ENCODE assay signal across 8 mouse cellular contexts in the genomic region with DNA sequence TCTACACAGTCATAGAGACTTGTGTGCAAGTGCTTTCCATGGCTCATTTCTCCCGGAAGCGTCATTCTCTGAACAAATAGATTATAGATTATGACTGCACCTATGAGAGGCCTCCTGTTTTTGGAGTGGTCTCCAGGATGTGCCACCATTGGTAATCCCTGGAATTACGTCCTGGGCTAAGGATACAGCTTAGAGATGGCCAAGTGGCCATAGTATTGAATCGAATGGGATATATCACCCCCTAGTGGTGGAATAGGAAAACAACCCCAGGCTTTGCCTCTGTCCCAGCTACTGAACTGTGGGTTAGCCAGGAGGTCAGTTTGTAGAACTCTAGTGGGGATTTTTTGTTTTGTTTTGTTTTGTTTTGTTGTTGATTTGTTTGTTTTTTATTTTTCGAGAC. TPM values are rescaled to one million over a fixed set of nuclear protein-coding genes. Genes with fewer than 3 reads are reported as not detected.
DNase-seq lines count a peak whose midpoint lies in the region; ATAC-seq and TF ChIP-seq lines count a peak whose summit lies in the region.
"Had no signal": no experiment of that assay in that cellular context is flagged by ENCODE, and none has a peak within 500 bp of the region (broad histone marks: within the 10 kb centered on the region; RNA-seq: fewer than 3 reads in every experiment).

No protein-coding gene starts in this region.

- TF ChIP-seq CTCF in layer of hippocampus, adult 2 months (conservative IDR thresholded peaks at IDR 0.05) = peak; percentile 86
- TF ChIP-seq CTCF in G1E (IDR thresholded peaks at IDR 0.05; ENCODE audit: low read depth, low read length) = 0 out of 2 replicates have a peak, but pooled peaks have one; percentile 19

- H3K9me3 ChIP-seq in G1E (replicated peaks) = peaks cover 31% of the 10 kb centered on the region

- ATAC-seq in G1E (ENCODE audit: extremely low read depth, insufficient number of reproducible peaks, low FRiP score, poor library complexity, severe bottlenecking) = no peak
- ATAC-seq in megakaryocyte-erythroid progenitor cell, adult 5-6 weeks (replicated peaks; ENCODE audit: low FRiP score, low TSS enrichment, poor library complexity, severe bottlenecking) = peak; percentile 76

- H3K4me3 ChIP-seq in layer of hippocampus, adult 2 months = no peak overlapping the region
- H3K4me3 ChIP-seq in G1E (ENCODE audit: low read depth, low read length) = no peak overlapping the region
- H3K4me3 ChIP-seq: limb, embryonic 13.5 days had no signal

- no peak for DNase-seq in layer of hippocampus, adult 2 months (ENCODE audit: low spot score in 2 of 2)
- no peak for DNase-seq in layer of hippocampus, adult 8-10 months (ENCODE audit: low spot score in 2 of 2)
- DNase-seq in G1E (ENCODE audit: low spot score) = peak; percentile 21
- peak; percentile 64 to 80 for DNase-seq in cerebellum, postnatal 10 days
- DNase-seq in hindlimb bud, embryonic 11.5 days (ENCODE audit: extremely low spot score, low read depth, low spot score) = peak; percentile 53
- no peak for DNase-seq in layer of hippocampus, postnatal 36 days

- H3K36me3 ChIP-seq in G1E (replicated peaks) = no peaks in the 10 kb centered on the region
- H3K36me3 ChIP-seq: limb, embryonic 13.5 days had no signal

- no peaks in the 10 kb centered on the region for H3K27me3 ChIP-seq in G1E (ENCODE audit: insufficient read depth, low read length)
- H3K27me3 ChIP-seq: limb, embryonic 13.5 days had no signal

- no peaks in the 10 kb centered on the region for H3K4me1 ChIP-seq in G1E (ENCODE audit: insufficient read depth, low read depth, low read length)
- H3K4me1 ChIP-seq: limb, embryonic 13.5 days had no signal

- no peak overlapping the region for H3K27ac ChIP-seq in layer of hippocampus, adult 2 months
- H3K27ac ChIP-seq: limb, embryonic 13.5 days had no signal

RNA-seq across cellular contexts. Expression of a gene that starts 21.4 kb away (rescaled TPM):
- total RNA-seq in layer of hippocampus, adult 2 months (2021) = 10 to 100 TPM; 19.0 to 19.5 TPM
- 10 to 100 TPM; 19.5 to 29.8 (median 23.5) TPM for total RNA-seq in layer of hippocampus, adult 8-10 months (2022)
- total RNA-seq in G1E (2014; fragmentation: Nextera tagmentation) = not detected in 2 replicates
- total RNA-seq in G1E (2017) = 0.05 TPM in 1 of 2 replicates, not detected in the other
- not detected in 2 replicates for polyA plus RNA-seq in G1E (2012)
- 0.50 TPM in 1 of 2 replicates, not detected in the other for total RNA-seq in megakaryocyte-erythroid progenitor cell, adult 5-6 weeks (2014; fragmentation: Nextera tagmentation)
- total RNA-seq in megakaryocyte-erythroid progenitor cell, adult 5-6 weeks (2017) = 0.53 and 1.8 TPM in 2 replicates
- 10 to 100 TPM; 17.2 to 17.9 TPM for total RNA-seq in layer of hippocampus, postnatal 36 days (2021)

RNA-seq across cellular contexts. Expression of a gene that starts 23.2 kb away (rescaled TPM):
- total RNA-seq in layer of hippocampus, adult 2 months (2021) = 10 to 100 TPM; 75.2 to 78.3 TPM
- total RNA-seq in layer of hippocampus, adult 8-10 months (2022) = 10 to 100 TPM; 69.4 to 87.5 (median 76.5) TPM
- total RNA-seq in G1E (2014; fragmentation: Nextera tagmentation) = 5.7 and 6.2 TPM in 2 replicates
- 7.6 and 8.4 TPM in 2 replicates for total RNA-seq in G1E (2017)
- polyA plus RNA-seq in G1E (2012) = 3.4 and 3.6 TPM in 2 replicates
- total RNA-seq in megakaryocyte-erythroid progenitor cell, adult 5-6 weeks (2014; fragmentation: Nextera tagmentation) = 19.1 and 21.5 TPM in 2 replicates
- 17.3 and 19.5 TPM in 2 replicates for total RNA-seq in megakaryocyte-erythroid progenitor cell, adult 5-6 weeks (2017)
- total RNA-seq in layer of hippocampus, postnatal 36 days (2021) = 10 to 100 TPM; 76.8 to 81.3 TPM

RNA-seq across cellular contexts. Expression of a gene that starts 25.6 kb away (rescaled TPM):
- 10 to 100 TPM; 25.5 to 28.0 TPM for total RNA-seq in layer of hippocampus, adult 2 months (2021)
- 10 to 100 TPM; 12.1 to 53.7 (median 21.9) TPM for total RNA-seq in layer of hippocampus, adult 8-10 months (2022)
- total RNA-seq in G1E (2014; fragmentation: Nextera tagmentation) (104 and 105 TPM in 2 replicates), G1E (2017) (140 and 163 TPM in 2 replicates)
- polyA plus RNA-seq in G1E (2012) = 3.0 and 3.8 TPM in 2 replicates
- total RNA-seq in megakaryocyte-erythroid progenitor cell, adult 5-6 weeks (2014; fragmentation: Nextera tagmentation) = 295 and 358 TPM in 2 replicates
- total RNA-seq in megakaryocyte-erythroid progenitor cell, adult 5-6 weeks (2017) = 148 and 204 TPM in 2 replicates
- total RNA-seq in layer of hippocampus, postnatal 36 days (2021) = 10 to 100 TPM in 1 of 2 experiments, 1 to 10 TPM in 1; 3.9 to 27.5 TPM

Comparison
In these comparisons a context has a peak if more than half of its experiments do, and no peak if none do; other contexts are left out.
1. DNase-seq: peak in G1E (single experiment), cerebellum, postnatal 10 days (2 of 2) and hindlimb bud, embryonic 11.5 days (single experiment); none in layer of hippocampus, adult 2 months (0 of 2), layer of hippocampus, adult 8-10 months (0 of 2) and layer of hippocampus, postnatal 36 days (0 of 2).
2. RNA of a gene that starts 21.4 kb away (total RNA-seq): 19.5 to 29.8 TPM in layer of hippocampus, adult 8-10 months, 19.0 to 19.5 TPM in layer of hippocampus, adult 2 months and 17.2 to 17.9 TPM in layer of hippocampus, postnatal 36 days; 0.50 to 1.8 TPM in megakaryocyte-erythroid progenitor cell, adult 5-6 weeks and 0.05 TPM in G1E; every median in the first group is over 4 times any median in the second.